Mouse (Mus musculus) forebrain, embryonic 10.5 days (tissue): ENCODE data around the gene Prrc2a. TPM values are rescaled to one million over a fixed set of nuclear protein-coding genes. Genes with fewer than 3 reads are reported as not detected.

Experiments used
- DNase-seq: peaks from one replicate; pipeline ENCODE4 v3.0.0-alpha.2; 2017; ENCODE audit warnings: low spot score; ENCODE audit errors: extremely low spot score
- H3K27ac ChIP-seq: fragments of 300-500 bp; sonication (generic); 2 replicates; pipeline ENCODE4 v1.5.1; 2016; ENCODE audit warnings: mild to moderate bottlenecking
- H3K27me3 ChIP-seq: fragments of 300-500 bp; sonication (generic); 2 replicates; pipeline ENCODE4 v1.6.1; 2016; ENCODE audit warnings: mild to moderate bottlenecking; ENCODE audit not compliant: poor library complexity, severe bottlenecking
- H3K36me3 ChIP-seq: fragments of 300-500 bp; sonication (generic); replicated peaks from 2 replicates; pipeline ENCODE4 v1.6.1; 2016; ENCODE audit warnings: mild to moderate bottlenecking, moderate library complexity
- H3K4me1 ChIP-seq: fragments of 300-500 bp; sonication (generic); 2 replicates; pipeline ENCODE4 v1.6.1; 2016
- H3K4me3 ChIP-seq: fragments of 300-500 bp; sonication (generic); 2 replicates; pipeline ENCODE4 v1.5.1; 2016; ENCODE audit warnings: mild to moderate bottlenecking, moderate library complexity
- H3K9me3 ChIP-seq: fragments of 300-500 bp; sonication (generic); 2 replicates; pipeline ENCODE4 v1.6.1; 2016; ENCODE audit warnings: mild to moderate bottlenecking, moderate library complexity
- WGBS: fragments of 180-500 bp; shearing (Covaris S2); methylation state at CpG from one replicate; pipeline ENCODE4 v1.1.7; 2016; 5-methylcytosine and 5-hydroxymethylcytosine counted together
- polyA plus RNA-seq: library from polyadenylated mRNA; unstranded; fragments of >200 nt; fragmentation: Nextera tagmentation; extraction: Ambion mirVana; gene quantifications from 2 replicates; pipeline ENCODE4 v1.2.1, GENCODE M21; 2016

The Prrc2a gene
- polyA plus RNA-seq, 1 experiment from 2014 or later, result 200 TPM

GRCm38 (mm10) chr17:35185639-35186611 lies 21.2 kb upstream of the Prrc2a start:
- Histone ChIP-seq H3K4me1 (peaks cover 27% of the 10 kb centered on the region), H3K4me3 (peak overlapping the region; percentile 57), H3K9me3 (no peaks in the 10 kb centered on the region), H3K27ac (peak overlapping the region; percentile 86), H3K27me3 (no peaks in the 10 kb centered on the region), H3K36me3 (no peaks in the 10 kb centered on the region)
- peak; percentile 62 for DNase-seq
- 4% methylated on average over 18 of the region's 18 CpGs for WGBS

DNA sequence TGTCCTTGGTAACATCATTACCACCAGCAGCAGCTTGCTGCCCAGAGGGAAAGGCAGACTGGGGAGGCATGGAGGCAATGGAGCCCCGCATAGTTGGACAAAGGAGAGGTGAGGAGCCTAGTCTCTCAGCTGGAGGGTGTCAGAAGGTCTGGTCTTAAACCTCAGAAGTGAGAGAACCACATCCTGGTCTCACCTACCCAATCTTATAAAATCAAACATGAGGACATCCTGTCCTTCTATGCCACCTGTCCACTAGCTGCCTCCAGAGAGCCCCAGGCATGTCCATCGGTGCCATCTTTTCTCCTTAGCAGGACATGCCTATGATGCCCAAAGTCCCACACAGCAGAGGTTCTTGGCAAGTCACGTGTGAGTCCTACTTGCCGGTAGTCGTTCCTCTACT lies 15.4 kb upstream of the Prrc2a start:
- Histone ChIP-seq H3K4me3 (no peak overlapping the region), H3K27ac (no peak overlapping the region), H3K9me3 (no peaks in the 10 kb centered on the region), H3K36me3 (no peaks in the 10 kb centered on the region), H3K4me1 (0 out of 2 replicates have a peak, but pooled peaks cover 3% of the 10 kb centered on the region), H3K27me3 (no peaks in the 10 kb centered on the region)
- 92% methylated on average over 5 of the region's 5 CpGs for WGBS
- DNase-seq, result no peak

GRCm38 (mm10) chr17:35178528-35178927 lies 13.8 kb upstream of the Prrc2a start:
- H3K9me3 ChIP-seq, result no peaks in the 10 kb centered on the region
- H3K27ac ChIP-seq, result no peak overlapping the region
- H3K4me3 ChIP-seq, result no peak overlapping the region
- H3K27me3 ChIP-seq, result no peaks in the 10 kb centered on the region
- WGBS, result 16% methylated on average over 5 of the region's 5 CpGs
- H3K4me1 ChIP-seq, result 0 out of 2 replicates have a peak, but pooled peaks cover 3% of the 10 kb centered on the region
- peak; percentile 64 for DNase-seq
- no peaks in the 10 kb centered on the region for H3K36me3 ChIP-seq

DNA sequence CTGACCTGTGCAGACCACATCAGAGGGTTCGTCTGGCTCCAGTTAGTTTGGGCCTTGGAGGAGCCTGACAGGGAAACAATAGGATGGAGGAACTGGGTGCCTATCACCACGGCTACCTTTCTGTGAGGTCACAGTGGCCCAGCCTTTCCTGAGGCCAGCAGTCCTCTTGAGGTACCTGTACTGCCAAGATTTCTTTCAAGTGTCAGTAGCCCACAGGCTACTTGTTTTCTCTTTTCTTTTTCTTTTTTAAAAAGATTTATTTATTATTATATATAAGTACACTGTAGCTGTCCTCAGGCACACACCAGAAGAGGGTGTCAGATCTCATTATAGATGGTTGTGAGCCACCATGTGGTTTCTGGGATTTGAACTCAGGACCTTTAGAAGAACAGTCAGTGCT lies 11.3 kb upstream of the Prrc2a start, which contains the start of gene Aif1:
Aif1 (minus strand) TSS at position 101 of the 400 bp plus-strand sequence.
- Histone ChIP-seq H3K27ac (no peak within 1 kb of the TSS), H3K4me3 (no peak within 1 kb of the TSS), H3K36me3 (no peaks in the 10 kb centered on the region), H3K4me1 (0 out of 2 replicates have a peak, but pooled peaks cover 3% of the 10 kb centered on the region), H3K9me3 (no peaks in the 10 kb centered on the region), H3K27me3 (no peaks in the 10 kb centered on the region)
- DNase-seq, result no peak
- WGBS, result 57% methylated on average over 2 of the region's 2 CpGs

- WGBS, result 81% methylated on average over 6 of the region's 6 CpGs
- Histone ChIP-seq H3K4me3 (no peak overlapping the region), H3K27me3 (no peaks in the 10 kb centered on the region), H3K27ac (no peak overlapping the region), H3K36me3 (no peaks in the 10 kb centered on the region), H3K4me1 (0 out of 2 replicates have a peak, but pooled peaks cover 3% of the 10 kb centered on the region), H3K9me3 (no peaks in the 10 kb centered on the region)
- DNase-seq, result no peak
Observed at GRCm38 (mm10) chr17:35175382-35175781, 10.7 kb upstream of the Prrc2a start.

DNA sequence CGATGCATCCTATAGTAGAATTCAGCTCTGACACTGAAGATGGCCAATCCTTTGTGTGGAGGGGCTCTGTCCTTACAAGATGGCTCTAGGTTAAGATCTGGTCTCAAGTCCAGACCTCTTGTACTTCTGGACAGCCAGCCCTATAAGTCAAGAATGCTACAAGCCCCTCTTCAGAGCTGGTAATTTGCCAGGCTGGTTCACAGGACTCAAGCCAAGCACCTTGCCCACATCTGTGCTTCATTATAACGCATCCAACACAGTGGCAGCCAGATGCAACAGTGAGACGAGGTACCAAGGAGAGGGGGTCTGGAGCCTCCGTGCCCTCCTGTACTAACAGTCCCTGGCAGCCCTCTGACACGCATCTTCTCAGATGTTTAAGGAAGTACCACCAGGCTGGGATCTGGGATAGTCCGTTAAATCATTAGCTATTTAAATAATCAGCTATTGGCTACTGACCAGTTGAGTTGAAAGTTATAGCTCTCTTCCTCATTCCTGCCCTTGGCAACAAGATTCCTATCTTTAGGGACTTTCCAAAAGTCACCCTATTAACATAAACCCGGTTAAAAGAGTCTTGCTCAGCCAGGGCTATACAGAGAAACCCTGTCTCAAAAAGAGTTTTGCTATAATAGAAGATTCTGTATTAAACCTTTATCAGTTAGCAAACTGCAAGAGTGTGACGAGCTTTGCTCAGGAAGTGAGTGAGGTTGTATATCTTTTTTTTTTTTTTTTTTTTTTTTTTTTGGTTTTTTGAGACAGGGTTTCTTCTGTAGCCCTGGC lies 9.7 kb upstream of the Prrc2a start:
- DNase-seq, result no peak
- no peak overlapping the region for H3K27ac ChIP-seq
- WGBS, result 79% methylated on average over 8 of the region's 8 CpGs
- H3K27me3 ChIP-seq, result no peaks in the 10 kb centered on the region
- H3K4me1 ChIP-seq, result 0 out of 2 replicates have a peak, but pooled peaks cover 3% of the 10 kb centered on the region
- no peaks in the 10 kb centered on the region for H3K36me3 ChIP-seq
- no peak overlapping the region for H3K4me3 ChIP-seq
- H3K9me3 ChIP-seq, result no peaks in the 10 kb centered on the region

DNA sequence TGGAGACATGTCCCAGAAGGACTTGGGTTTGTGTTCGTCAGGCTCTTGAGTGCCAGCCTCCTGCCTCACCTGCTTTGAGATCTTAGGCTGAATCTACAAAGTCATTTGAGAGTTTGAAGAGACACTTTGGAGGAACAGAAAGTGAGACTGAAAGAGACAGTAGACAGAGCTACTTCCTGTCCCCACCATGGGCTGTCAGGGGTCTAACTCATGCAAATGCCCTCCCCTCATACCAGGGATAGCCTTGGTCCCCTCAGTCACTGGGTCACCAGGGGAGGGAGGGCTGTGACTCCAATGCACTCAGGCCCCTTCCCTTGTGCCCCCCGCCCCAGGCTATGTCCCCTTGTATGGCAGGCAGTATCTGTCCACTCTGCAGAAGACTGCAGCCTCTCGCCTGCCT lies 8.6 kb upstream of the Prrc2a start:
- Histone ChIP-seq H3K27me3 (no peaks in the 10 kb centered on the region), H3K4me3 (no peak overlapping the region), H3K4me1 (0 out of 2 replicates have a peak, but pooled peaks cover 3% of the 10 kb centered on the region), H3K27ac (no peak overlapping the region), H3K36me3 (no peaks in the 10 kb centered on the region), H3K9me3 (no peaks in the 10 kb centered on the region)
- no peak for DNase-seq
- WGBS, result 77% methylated on average over 3 of the region's 3 CpGs

- H3K4me3 ChIP-seq, result no peak overlapping the region
- no peaks in the 10 kb centered on the region for H3K9me3 ChIP-seq
- WGBS, result 76% methylated on average over 11 of the region's 11 CpGs
- no peak overlapping the region for H3K27ac ChIP-seq
- H3K27me3 ChIP-seq, result no peaks in the 10 kb centered on the region
- 0 out of 2 replicates have a peak, but pooled peaks cover 3% of the 10 kb centered on the region for H3K4me1 ChIP-seq
- no peak for DNase-seq
- no peaks in the 10 kb centered on the region for H3K36me3 ChIP-seq
Observed at GRCm38 (mm10) chr17:35172445-35173234, 7.9 kb upstream of the Prrc2a start.

- whole genome bisulfite sequencing, result 25% methylated on average over 4 of the region's 4 CpGs
- DNase-seq, result no peak
- no peak overlapping the region for H3K4me3 ChIP-seq
- no peaks in the 10 kb centered on the region for H3K9me3 ChIP-seq
- H3K36me3 ChIP-seq, result no peaks in the 10 kb centered on the region; the same call in 1 of the 2 replicates
- 0 out of 2 replicates have a peak overlapping the region, but pooled peaks have one; percentile 17 for H3K27ac ChIP-seq
- peaks cover 12% of the 10 kb centered on the region for H3K4me1 ChIP-seq
- no peaks in the 10 kb centered on the region for H3K27me3 ChIP-seq
Observed at GRCm38 (mm10) chr17:35168541-35169207, 4.0 kb upstream of the Prrc2a start.

- Histone ChIP-seq H3K9me3 (no peaks in the 10 kb centered on the region), H3K4me3 (no peak overlapping the region), H3K4me1 (peaks cover 21% of the 10 kb centered on the region), H3K27me3 (no peaks in the 10 kb centered on the region), H3K36me3 (peaks cover 6% of the 10 kb centered on the region), H3K27ac (no peak overlapping the region)
- 88% methylated on average over 7 of the region's 7 CpGs for WGBS
- no peak for DNase-seq
Observed at GRCm38 (mm10) chr17:35167794-35168193, 3.1 kb upstream of the Prrc2a start.

- Histone ChIP-seq H3K36me3 (peaks cover 19% of the 10 kb centered on the region), H3K27ac (peak overlapping the region; percentile 99), H3K9me3 (no peaks in the 10 kb centered on the region), H3K27me3 (no peaks in the 10 kb centered on the region), H3K4me3 (peak overlapping the region; percentile 99), H3K4me1 (peaks cover 34% of the 10 kb centered on the region)
- no peak for DNase-seq
- 74% methylated on average over 8 of the region's 8 CpGs for WGBS
Observed at GRCm38 (mm10) chr17:35166352-35167035, 1.8 kb upstream of the Prrc2a start.
